Mouse (Mus musculus): ENCODE results near the gene Nell1.

Gene Nell1

DNA sequence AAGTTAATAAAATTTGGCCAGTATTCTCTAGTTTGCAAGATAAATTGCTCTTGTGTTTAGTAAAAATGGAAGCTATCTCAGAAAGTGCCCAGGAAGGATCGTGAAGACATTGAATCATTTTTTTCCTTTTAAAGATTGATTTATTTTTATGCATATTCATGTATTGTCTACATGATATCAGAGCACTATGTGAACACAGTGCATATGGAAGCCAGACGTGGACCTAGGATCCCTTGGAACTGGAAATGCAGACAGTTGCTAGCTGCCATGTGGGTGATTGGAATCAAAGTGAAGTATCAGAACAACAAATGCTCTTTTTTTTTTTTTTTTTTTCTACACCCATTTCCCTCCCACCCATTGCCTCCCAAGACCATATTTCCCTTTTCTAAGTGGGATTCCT is 79.0 kb downstream of the Nell1 start:
- no peak for DNase-seq

DNA sequence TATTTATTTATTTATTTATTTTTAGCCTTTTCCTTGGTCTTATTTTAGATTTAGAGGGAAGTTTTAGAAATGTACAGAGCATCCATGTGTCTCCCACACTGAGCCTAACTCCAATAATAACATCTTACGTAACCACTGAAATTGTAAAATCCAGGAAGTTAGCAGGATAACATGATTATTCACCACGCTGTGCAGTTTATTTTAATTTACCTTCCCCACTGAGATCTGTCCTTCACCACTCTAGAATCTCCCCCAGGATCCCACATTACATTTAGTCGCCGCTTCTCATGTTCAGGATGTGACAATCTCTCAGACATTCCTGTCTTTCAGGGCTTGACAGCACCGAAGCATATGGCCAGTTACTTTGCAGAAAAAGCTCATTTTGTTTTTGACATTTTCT is 119.8 kb downstream of the Nell1 start:
- no peak for DNase-seq

DNA sequence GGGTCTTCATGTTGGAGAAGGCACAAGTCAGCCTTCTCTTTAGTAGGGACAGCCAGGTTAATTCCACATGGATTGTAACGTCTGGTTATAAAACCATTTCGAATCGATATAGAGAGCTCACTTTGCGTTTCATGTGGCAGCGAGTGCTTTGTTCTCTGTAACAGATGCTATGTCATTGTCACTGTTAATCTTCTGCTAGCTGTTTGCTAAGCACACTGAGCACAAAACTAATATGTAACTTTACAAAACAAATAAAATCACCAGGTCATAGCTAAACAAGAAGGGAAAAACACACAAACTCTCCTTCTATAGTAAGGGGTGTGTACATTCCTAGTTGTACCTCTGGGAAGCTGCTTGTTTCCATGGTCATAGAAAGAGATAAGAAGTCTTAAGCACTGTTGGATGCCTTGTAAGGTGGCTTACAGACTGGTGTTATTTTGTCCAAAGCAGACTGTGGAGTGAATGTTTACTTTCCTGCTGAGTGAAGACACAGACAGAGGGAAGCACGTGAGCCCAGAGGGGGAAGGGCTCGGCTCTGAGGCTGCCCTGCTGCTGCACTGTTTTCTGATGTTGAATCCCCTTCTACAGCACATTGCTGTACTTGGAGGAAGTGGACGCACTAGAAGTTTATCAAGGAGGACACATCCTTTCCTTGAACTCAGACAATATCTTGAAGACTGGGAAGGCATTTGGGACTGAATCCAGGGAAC is 131.1 kb downstream of the Nell1 start:
- DNase-seq, result peak; percentile 18

DNA sequence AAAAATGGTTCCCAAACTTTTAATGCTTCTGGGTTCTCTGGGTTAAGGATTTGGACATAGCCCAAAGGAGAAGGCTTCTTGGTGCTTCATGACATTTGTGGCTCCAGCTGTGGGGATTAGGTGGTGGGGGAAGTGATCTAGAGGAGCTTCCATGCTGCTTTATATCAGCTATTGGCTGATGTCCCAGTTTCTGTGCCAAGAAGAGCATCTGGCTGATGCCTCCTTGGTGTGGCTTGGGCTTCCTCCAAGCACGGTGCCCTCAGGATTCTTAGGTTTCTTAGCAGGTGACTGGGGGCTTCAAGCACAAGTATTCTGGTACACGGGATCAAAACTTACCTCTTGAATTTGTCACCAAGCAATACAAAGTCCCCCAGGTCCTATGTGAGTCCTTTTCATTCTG is 132.6 kb downstream of the Nell1 start:
- DNase-seq, result no peak

DNA sequence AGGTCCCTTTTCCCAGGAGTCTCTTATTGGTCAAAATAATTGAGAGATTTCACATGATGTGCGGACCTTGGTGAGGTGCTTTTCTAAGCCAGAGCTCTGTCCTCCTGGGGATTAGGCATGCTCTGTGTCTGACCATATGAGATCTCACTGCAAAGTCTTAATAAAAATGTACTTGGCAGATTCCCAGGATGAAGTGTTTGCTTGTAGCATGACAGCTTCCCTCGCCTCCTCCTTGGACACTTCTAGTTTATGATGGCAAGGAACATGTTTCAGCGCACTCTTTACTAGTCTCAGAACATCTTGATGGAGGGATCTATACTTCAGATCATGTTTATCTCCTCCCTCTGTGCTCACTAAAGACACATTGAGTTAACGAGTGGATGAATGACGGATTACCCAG is 143.7 kb downstream of the Nell1 start:
- no peak for DNase-seq

DNA sequence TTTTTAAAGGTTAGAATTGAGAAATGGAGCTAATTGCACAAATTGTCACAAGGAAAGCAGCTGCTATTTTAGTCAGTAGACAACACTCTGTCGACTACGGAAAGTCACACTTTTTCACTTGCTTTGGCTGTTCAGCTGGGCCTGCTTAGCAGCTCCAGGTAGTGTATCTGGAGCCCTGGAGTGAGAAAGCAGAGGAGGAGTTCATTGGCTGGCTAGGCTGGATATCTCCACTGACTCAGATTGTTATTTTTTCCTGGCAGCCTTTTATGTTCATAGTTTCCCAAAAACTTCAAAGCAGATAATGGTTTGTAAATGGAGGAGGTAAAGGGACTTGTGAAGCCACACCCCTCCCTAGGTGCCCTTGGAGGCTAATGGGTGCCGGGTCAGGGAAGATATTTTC is 163.0 kb downstream of the Nell1 start:
- no peak for DNase-seq

DNA sequence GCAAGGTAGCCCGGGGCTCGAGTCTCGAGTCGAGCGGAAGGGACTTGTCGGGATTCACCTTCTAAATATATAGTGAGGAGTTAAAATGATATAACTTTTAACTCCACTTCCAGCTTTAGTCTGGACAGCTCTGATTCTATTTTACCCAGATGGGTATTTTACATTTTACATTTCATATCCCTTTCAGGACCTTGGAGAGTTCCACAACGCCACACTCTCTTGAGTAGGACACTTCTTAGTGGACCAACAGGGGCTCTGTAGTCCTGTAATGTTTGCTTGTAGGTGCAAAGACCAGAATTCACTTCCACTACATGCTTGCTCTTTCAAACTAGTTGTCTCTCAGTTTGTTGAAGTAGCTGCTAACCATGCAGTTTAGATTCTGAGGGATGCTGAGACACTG is 174.7 kb downstream of the Nell1 start:
- no peak for DNase-seq

DNA sequence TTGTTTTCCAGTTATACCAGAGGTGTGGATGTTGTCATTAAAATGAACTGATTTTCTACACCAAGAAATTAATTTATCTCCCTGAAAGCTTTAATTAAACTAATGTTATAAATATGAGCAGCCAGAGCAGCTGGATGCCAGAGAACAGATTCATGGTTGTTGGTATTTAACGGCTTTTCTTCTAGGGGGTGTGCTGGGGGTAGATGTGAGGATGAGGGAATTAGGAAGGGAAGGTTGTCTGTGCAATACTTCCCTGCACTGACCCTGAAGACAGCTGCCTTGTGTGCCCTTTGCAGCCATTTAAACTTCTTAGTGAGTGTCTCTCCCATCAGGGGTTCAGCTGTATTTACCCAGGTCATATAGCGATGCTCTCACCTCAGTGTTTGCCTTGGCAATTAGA is 176.2 kb downstream of the Nell1 start:
- no peak for DNase-seq

DNA sequence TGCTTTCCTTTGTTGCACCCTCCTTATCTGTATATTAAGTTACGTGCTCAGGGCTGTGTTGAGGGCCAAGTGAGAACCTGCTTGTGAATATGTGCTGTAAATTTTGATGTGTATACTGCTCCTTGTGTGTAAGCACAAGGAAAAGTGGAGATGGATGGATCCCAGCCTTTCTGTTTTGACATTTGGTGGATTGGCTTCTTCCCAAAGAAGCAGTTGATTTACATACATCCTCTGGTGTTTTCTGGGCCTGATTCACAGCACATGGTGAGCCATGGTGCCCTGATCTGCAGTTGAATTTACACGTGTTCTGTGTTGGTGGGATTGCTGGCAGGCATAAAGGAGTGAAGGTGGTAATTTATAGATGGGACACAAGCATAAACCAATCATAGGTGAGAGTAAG is 179.0 kb downstream of the Nell1 start:
- no peak for DNase-seq

DNA sequence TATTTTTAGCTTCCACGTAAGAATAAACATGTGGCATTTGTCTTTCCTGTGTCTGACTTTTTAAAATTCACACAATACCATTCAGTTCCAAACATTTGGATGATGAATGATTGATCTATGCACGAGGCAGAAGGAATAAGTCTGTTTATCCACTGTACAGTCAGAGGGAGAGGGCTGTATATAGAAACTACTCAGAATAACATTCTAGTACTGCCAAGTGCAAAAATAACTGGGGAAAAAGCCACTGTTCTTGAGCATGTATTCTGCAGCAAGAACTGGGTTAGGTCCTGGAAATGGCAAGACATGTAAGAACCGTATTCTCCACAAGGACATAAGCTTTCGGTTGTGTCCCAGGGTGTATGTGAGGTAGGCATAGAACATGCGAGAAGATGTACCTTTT is 187.9 kb downstream of the Nell1 start:
- DNase-seq, result no peak

DNA sequence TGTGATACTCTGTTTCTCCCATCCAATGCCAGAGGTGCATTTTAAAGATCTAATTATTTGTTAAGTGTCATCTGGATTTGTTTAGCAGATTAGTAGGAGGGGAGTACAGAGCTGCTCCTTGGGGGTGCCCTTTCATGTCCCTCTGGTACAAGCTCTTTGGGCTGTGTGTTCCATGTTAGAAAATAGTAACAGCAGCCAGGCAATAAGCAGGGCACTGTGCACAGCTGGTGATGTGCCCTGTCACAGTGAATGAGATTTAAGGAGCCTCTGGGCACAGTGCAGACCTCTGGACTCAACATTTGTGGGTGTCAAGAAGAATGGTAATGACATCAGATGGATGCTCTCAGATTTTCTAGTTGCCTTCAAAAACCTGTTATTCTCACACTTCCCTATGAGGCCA is 194.1 kb downstream of the Nell1 start:
- DNase-seq, result no peak

DNA sequence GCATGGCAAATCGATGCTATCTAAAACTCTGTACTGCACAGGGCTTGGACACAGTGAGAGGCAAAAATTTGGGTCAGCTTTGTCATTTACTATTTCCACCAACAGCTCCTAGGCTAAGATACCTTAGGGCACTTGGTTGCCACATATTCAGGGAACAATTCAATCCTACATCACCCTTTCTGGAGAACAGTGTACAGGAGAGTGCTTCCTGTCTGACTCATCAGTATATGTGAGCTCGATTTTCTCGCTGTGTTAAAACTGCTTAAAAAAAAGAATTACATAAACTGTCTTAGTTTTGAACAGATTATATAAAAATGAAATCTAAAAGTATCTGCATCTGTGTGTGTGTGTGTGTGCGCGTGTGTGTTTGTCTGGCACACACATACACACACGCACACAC is 211.6 kb downstream of the Nell1 start:
- no peak for DNase-seq

DNA sequence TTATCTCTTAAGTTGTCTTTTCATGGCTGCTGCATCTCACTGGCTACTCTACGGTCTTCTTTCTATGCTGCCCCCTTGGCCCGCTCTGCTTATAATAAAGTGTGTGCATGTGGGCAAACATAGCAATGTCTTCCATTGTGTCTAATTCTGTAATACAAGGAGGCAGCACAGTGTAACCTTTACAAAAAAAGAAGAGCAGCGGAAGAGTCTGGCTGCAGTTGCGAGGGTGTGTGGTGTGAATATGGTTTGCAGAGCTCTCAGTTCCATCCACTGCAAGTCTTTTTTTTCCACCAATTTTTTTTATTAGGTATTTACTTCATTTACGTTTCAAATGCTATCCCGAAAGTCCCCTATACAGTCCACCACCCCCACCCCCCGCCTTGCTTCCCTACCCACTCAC is 219.3 kb downstream of the Nell1 start:
- no peak for DNase-seq

DNA sequence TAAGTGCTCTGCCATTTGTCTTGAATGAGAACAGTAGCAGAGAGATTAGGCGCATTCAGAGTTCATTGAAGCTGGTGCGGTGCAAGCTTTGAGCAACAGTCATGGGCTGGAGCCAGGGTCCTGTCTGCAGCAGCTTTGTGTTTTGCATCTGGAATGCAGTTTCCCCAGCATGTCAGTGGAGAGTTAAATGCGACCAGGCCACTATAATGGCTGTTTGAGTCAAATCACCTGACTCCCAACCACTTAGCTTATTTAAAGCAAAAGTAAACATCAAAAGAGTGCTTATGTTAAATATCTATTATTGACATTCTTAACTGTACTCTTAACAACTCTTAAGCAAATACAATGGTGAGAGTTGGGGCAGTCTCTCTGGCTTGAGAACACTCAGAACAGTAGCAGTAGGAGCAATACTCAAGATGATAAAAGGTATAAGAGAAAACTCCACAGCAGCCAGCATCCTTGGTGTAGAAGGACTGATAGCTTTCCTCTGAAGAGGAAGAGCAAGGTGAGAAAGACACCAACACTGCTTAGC is 220.5 kb downstream of the Nell1 start:
- no peak for DNase-seq

DNA sequence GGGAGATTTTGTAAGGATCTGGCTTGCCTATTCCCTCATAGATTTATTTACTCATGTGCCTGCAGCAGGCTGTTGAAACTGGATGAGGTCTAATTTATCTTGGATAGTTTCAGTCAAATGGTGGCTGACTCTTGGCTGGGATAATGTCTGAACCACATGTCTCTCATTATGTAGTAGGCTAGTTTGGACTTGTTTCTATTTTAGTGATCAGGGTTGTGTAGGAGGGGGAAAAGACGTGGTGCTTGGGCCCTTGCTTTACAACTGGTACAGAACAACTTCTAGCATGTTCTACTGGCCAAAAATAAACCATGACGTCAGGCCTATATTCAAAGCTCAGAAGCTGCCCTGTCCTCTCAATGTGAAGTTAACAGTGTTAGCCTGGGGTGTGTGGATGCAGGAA is 230.6 kb downstream of the Nell1 start:
- peak; percentile 34 for DNase-seq

DNA sequence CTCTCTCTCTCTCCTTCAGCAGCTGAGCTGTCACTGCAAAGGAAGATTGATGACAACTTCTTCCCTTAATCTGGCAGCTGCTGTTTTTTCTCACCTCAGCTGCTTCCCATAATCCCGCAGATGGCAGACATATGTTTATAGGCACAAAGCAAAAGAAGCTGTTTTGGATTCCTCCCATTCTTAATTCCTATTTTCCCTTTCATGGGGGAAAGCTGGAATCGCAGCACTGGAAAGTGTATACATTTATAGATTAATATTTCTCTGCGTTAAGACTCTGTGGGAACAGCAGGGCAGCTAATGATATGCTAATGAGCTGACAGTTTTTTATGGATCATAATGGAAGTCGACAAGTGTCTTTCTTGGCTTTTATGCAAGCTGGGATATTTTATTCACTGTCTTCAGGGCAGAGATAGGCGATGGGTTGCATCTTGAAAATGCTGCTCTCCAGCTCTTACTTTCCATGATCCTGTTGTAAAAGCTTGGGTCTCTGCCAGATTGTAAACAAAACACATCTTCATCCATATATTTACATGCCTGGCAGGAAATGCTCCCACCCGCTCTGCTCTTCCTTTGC is 236.1 kb downstream of the Nell1 start:
- peak; percentile 6 for DNase-seq

DNA sequence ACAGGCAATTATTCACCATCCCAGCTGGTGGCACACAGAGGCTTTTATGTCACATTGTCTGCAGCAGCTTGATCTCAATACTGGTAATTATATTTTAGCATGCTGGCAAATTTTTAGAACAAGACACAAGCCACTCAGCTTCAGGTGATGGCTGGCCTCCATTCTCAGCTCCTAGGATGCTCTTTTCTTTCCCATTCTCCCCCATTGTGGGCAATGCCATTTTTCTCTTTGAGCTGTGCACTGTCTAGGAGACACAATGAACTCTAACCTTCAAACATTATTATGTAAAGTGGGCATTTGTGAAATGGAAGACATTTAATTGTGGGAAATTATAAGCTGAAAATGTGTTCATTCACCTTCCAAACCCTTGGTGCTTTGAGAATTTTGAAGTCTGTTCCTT is 247.2 kb downstream of the Nell1 start:
- DNase-seq, result no peak

DNA sequence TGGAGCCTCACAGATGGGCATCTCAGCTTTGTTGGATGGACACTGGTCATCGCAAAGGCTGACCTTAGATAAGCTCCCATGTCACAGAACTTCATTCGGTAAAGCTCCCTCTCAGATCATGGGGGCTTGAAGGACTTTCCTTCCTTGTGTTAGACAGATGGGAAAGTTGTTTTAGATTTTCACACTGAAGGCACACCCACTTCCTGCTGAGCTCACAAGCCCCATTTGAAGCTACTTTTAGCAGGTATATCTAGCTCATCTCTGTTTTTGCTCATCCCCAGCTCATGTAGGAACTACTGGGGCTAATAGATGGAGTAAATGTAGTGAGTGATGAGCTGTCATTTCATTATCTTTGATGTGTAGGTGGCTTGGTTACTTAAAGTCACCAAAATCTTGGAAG is 252.0 kb downstream of the Nell1 start:
- DNase-seq, result no peak

DNA sequence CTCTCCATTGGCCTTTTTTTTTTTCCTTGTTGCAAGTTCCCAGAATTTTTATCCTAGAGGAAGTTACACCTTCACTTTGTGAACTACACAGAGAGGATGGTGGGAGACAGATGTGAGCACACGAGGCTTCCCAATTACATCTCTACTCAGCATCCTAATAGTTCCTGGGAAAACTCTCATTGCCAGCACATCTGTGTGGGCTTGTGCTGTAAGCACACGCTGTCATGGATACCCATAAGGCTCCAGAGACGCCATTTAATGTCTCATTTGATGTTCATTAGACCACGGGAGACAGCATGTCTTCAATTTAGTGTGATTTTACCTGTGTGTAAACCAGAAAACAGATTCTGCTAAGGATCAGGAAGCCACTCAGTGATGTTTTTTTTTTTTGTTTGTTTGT is 253.6 kb downstream of the Nell1 start:
- no peak for DNase-seq

DNA sequence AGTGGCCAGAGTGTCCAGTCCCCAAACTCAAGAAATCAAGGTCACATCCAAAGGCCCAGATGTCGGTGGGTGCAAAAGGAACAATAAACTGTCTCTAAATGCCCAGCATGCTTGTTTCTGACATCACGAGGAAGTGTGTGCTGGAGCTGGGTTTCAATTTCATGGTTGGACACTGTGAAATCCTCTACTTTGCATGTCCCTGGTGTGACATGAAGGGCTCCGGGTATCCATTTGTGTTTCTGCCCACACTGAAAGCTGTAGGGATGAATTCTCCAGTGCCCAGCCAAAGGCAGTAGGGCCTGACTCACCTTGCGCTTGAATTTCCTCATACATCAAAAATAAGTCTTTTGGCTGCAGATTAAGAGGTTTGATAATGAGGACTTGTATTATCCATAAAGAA is 266.5 kb downstream of the Nell1 start:
- DNase-seq, result no peak

DNA sequence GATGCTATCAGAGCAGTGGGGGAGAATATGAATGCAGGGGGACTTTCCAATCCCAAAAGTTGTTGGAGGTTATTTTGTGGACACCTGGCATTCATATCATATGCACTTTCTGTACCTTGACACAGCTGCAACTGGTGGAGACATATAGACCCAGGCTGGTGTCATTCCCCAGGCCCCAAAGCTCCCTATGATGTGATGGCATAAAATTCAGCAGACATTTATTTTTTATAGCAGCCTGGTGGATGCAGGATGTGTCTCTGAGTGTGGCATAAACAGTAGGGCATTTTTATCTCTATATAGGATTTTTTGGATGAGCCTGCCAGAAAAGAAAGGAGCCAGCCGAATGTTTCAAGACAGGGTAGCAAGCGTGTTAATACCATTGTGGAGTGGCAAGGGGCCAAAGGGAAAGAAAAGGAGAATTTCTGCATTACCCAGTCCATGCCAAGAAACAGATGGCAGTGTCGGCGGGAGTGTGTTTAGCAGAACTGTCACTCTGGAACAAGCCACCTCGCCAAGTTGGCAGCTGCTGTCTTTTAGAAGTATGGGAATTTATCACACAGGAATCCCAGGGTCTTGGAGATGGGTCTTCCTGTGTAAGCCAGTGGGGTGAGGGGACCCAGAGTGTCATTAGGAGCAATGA is 267.1 kb downstream of the Nell1 start:
- DNase-seq, result peak; percentile 40

DNA sequence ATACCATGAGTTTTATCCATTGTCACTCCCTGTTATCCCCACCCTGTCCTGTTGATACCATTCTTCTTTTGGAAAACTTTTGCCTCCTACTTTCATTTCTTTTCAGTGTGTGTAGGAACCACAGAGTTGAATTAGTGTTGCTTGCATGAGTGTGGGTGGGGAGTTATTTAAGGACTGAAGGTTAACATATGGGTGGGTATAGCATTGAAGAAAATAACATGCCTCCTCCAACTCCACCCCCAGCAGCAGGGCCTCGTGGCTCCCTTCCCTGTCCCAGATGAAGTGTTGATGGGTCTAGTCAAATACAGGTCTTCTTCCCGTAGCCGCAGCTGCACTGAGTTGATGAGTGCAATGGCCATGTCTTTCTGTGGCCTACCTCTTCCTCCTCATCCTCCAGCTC is 278.5 kb downstream of the Nell1 start:
- no peak for DNase-seq

DNA sequence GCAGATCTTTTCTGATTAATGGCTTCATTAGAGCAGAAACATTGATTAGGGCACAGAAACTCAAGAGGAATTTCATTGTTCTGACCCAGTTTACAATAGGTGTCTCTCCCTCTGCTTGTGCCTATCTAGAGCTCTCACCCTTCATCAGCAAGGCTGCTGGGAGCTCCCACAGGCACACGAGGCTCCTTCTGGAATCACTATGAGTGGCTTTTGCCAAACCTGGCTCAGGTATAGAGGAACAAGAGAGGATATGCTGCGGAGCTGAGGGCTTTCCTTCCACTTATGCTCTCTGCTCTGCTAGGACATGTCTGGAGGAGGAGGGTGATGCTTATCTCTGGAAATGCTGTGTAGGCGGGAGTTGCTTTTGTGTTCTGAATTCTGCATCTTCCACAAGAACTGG is 285.4 kb downstream of the Nell1 start:
- no peak for DNase-seq

DNA sequence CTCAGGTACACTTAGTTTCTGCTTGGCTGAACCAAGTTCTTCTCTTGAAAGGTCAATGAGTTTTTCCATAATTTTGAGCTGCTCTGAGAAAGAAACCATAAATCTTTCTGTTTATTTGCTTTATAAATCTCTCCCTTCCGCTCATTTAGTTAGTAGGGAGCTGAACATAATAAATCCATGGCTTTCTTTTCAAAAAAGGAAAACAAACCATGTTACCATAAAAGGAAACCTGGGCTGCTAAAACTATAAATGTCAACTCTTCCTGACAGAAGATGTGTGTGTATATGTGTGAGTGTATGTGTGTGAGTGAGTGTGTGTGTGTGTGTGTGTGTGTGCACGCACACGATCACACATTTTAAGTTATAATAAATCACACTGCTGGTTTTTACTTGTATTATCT is 320.8 kb downstream of the Nell1 start:
- DNase-seq, result no peak

DNA sequence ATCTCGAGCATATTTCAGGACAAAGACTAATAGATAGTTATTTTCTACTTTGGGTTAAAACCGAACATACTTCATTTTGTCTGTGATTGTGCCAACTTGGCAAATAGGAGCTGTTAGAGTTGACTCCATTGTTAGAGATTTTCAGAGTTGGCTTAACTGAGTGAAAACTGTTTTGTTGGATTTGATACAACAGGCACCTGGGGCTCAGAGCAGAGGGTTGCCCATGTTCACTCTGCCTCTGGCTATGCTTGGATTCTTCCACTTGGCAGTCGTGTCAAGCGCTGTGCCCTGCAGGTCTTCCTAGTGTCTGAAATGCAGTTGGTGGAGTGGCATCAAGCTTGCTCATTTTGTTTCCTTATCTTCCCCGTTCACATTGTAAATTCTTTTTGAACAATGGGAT is 363.6 kb downstream of the Nell1 start:
- DNase-seq, result no peak
